Mouse (Mus musculus): Measurements from ENCODE around the gene Gys2.

DNA sequence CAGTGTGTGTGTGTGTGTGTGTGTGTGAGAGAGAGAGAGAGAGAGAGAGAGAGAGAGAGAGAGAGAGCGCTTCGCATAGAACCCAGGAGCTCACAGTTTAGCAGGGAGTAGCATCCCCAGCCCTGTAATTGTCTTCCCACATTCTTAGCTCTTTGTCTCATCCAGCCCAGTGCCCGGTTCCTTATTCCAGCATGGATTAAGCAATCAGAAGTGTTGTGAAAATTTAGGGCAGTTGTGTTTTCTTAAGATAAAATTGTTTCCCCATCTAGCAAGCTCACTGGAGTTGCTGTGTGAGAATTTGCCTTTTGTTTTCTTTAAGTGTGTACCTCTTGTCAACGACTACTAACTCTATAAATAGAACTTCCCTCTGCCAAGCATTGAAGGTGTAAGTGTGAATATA is 35.8 kb upstream of the Gys2 start:
- TF ChIP-seq CTCF (IDR thresholded peaks at IDR 0.05; ENCODE audit: low read depth) (no peak), EP300 (optimal IDR thresholded peaks at IDR 0.05) (no peak)

Measured in stomach, postnatal 0 days (tissue).